Mouse (Mus musculus): ENCODE data around the gene Fam219a.

The Fam219a gene

GRCm38 (mm10) chr4:41569411-41569885 lies at the start of gene Fam219a, which contains the start of gene Dnaic1:
TSS of gene Fam219a (minus strand) at chr4:41569538.
TSS of gene Dnaic1 (plus strand) at chr4:41569775.
- peak; percentile 90 for ATAC-seq (ENCODE audit: low TSS enrichment)

- ATAC-seq (ENCODE audit: low TSS enrichment), result peak; percentile 63
These were observed 46.6 kb upstream of the Fam219a start for GRCm38 (mm10) chr4:41615661-41616599.

GRCm38 (mm10) chr4:41614156-41614555 lies 44.8 kb upstream of the Fam219a start:
- peak; percentile 45 for ATAC-seq (ENCODE audit: low TSS enrichment)

- no peak for ATAC-seq (ENCODE audit: low TSS enrichment)
These were observed 42.8 kb upstream of the Fam219a start for GRCm38 (mm10) chr4:41612166-41612565.

GRCm38 (mm10) chr4:41610594-41610980 lies 41.2 kb upstream of the Fam219a start:
- no peak for ATAC-seq (ENCODE audit: low TSS enrichment)

- no peak for ATAC-seq (ENCODE audit: low TSS enrichment)
These were observed 40.6 kb upstream of the Fam219a start for GRCm38 (mm10) chr4:41609681-41610593.

GRCm38 (mm10) chr4:41606784-41607183 lies 37.4 kb upstream of the Fam219a start:
- no peak for ATAC-seq (ENCODE audit: low TSS enrichment)

- peak; percentile 69; the same call in 1 of the 2 replicates for ATAC-seq (ENCODE audit: low TSS enrichment)
These were observed 35.4 kb upstream of the Fam219a start for GRCm38 (mm10) chr4:41604476-41605396.

- ATAC-seq (ENCODE audit: low TSS enrichment), result no peak
These were observed 33.5 kb upstream of the Fam219a start for GRCm38 (mm10) chr4:41602818-41603217.

GRCm38 (mm10) chr4:41583353-41583752 lies 14.0 kb upstream of the Fam219a start:
- ATAC-seq (ENCODE audit: low TSS enrichment), result no peak

- no peak for ATAC-seq (ENCODE audit: low TSS enrichment)
These were observed 6.6 kb upstream of the Fam219a start for GRCm38 (mm10) chr4:41575914-41576313.

GRCm38 (mm10) chr4:41573492-41573891 lies 4.2 kb upstream of the Fam219a start:
- no peak for ATAC-seq (ENCODE audit: low TSS enrichment)

GRCm38 (mm10) chr4:41571490-41571889 lies 2.2 kb upstream of the Fam219a start:
- no peak for ATAC-seq (ENCODE audit: low TSS enrichment)

- peak; percentile 7 for ATAC-seq (ENCODE audit: low TSS enrichment)
These were observed 492 bp downstream of the Fam219a start for GRCm38 (mm10) chr4:41568682-41569410.

GRCm38 (mm10) chr4:41568239-41568638 lies 1.1 kb downstream of the Fam219a start:
- peak; percentile 53 for ATAC-seq (ENCODE audit: low TSS enrichment)

GRCm38 (mm10) chr4:41566123-41566522 lies 3.2 kb downstream of the Fam219a start:
- no peak for ATAC-seq (ENCODE audit: low TSS enrichment)

- no peak for ATAC-seq (ENCODE audit: low TSS enrichment)
These were observed 6.0 kb downstream of the Fam219a start for GRCm38 (mm10) chr4:41563297-41563696.

GRCm38 (mm10) chr4:41557092-41557491 lies 12.2 kb downstream of the Fam219a start:
- peak; percentile 17 for ATAC-seq (ENCODE audit: low TSS enrichment)

- no peak for ATAC-seq (ENCODE audit: low TSS enrichment)
These were observed 12.9 kb downstream of the Fam219a start for GRCm38 (mm10) chr4:41556311-41556953.

Data from frontal cortex, adult (tissue).